Mouse (Mus musculus): ENCODE measurements around the gene Irf9.

DNA sequence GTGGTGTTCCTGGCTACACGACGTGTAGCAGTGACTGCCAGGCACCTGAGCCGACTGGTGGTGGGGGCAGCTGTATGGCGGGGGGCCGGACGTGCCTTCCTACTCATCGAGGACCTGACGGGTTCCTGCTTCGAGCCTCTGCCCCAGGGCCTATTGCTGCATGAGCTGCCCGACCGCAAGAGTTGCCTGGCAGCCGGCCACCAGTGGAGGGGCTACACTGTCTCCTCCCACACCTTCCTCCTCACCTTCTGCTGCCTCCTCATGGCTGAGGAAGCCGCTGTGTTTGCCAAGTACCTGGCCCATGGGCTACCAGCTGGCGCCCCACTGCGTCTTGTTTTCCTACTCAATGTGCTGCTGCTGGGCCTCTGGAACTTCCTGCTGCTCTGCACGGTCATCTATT is 27.0 kb upstream of the Irf9 start:
- TF ChIP-seq CTCF (IDR thresholded peaks at IDR 0.05; ENCODE audit: low read depth) (no peak), EP300 (optimal IDR thresholded peaks at IDR 0.05) (no peak)

All from stomach, postnatal 0 days (tissue).